ENCODE assay signal across 8 mouse cellular contexts in the genomic region with DNA sequence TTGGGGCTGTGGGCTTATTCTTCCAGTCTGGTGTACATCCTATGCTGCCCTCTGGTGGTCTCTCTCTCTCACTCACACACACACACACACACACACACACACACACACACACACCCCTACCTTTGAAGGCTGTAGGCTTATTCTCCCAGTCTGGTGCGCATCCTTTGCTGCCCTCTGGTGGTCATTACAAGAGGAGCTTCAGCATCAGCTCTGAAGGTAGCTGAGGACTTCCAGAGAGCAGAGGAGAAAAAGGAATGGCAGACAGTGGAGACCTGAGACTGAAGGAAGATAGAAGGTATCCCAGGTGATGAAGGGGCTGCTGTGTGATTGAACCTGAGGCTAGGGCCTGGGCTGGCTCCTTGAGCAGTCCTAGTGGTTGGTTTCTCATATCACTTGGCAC. TPM values are rescaled to one million over a fixed set of nuclear protein-coding genes. Genes with fewer than 3 reads are reported as not detected.
DNase-seq lines count a peak whose midpoint lies in the region; ATAC-seq and TF ChIP-seq lines count a peak whose summit lies in the region.

No protein-coding gene starts in this region.

- TF ChIP-seq CTCF in left cerebral cortex, adult 2 months (IDR thresholded peaks at IDR 0.05): peak; percentile 64
- peak; percentile 83 for TF ChIP-seq CTCF in forebrain, postnatal 0 days (IDR thresholded peaks at IDR 0.05; ENCODE audit: low read depth)

- H3K4me1 ChIP-seq in forebrain, postnatal 0 days (ENCODE audit: insufficient read depth): no peaks in the 10 kb centered on the region
- peaks cover 71% of the 10 kb centered on the region for H3K4me1 ChIP-seq in liver, embryonic 13.5 days (replicated peaks)

- H3K27ac ChIP-seq in left cerebral cortex, adult 2 months: no peak overlapping the region
- no peak overlapping the region for H3K27ac ChIP-seq in forebrain, postnatal 0 days (ENCODE audit: low read depth, low read length)
- H3K27ac ChIP-seq in liver, embryonic 13.5 days: peak overlapping the region; percentile 100

- no peaks in the 10 kb centered on the region for H3K9me3 ChIP-seq in forebrain, postnatal 0 days (ENCODE audit: low read length)
- H3K9me3 ChIP-seq in liver, embryonic 13.5 days (replicated peaks): no peaks in the 10 kb centered on the region

- peaks cover 1% of the 10 kb centered on the region; the same call in 1 of the 2 replicates for H3K36me3 ChIP-seq in forebrain, postnatal 0 days (ENCODE audit: insufficient read depth)
- peaks cover 22% of the 10 kb centered on the region for H3K36me3 ChIP-seq in liver, embryonic 13.5 days

- H3K4me2 ChIP-seq in forebrain, postnatal 0 days (ENCODE audit: low read depth): no peak overlapping the region
- peak overlapping the region; percentile 67 for H3K4me2 ChIP-seq in liver, embryonic 13.5 days

- intact Hi-C loops in left cerebral cortex, adult 2 months (cut with DNase I): no loop called here
- intact Hi-C loops in left cerebral cortex, postnatal 36 days (cut with DNase I): no loop called here

- no peaks in the 10 kb centered on the region for H3K27me3 ChIP-seq in forebrain, postnatal 0 days (ENCODE audit: insufficient read depth, low read length)
- H3K27me3 ChIP-seq in liver, embryonic 13.5 days: 0 out of 2 replicates have a peak, but pooled peaks cover 5% of the 10 kb centered on the region

- ATAC-seq in forebrain, postnatal 0 days: peak; percentile 30
- ATAC-seq in liver, embryonic 13.5 days (ENCODE audit: low read depth): peak; percentile 50

- DNase-seq in adrenal gland, postnatal 14 days: peak; percentile 79
- DNase-seq in adrenal gland, adult 2 months: no peak
- DNase-seq in left cerebral cortex, adult 2 months (ENCODE audit: extremely low spot score in 1 of 2, low spot score in 2 of 2): peak in 1 of 2 experiments; percentile 47
- DNase-seq in left cerebral cortex, postnatal 36 days (ENCODE audit: low spot score in 2 of 2): no peak
- DNase-seq in adipocyte (ENCODE audit: low spot score): peak; percentile 79
- DNase-seq in forebrain, postnatal 0 days: peak; percentile 52
- DNase-seq in liver, embryonic 13.5 days: peak; percentile 65
- DNase-seq in spleen, postnatal 4 days (ENCODE audit: low spot score in 2 of 2): peak; percentile 76 to 84

- WGBS in forebrain, postnatal 0 days: 64% methylated on average over 1 of the region's 1 CpGs
- 52% methylated on average over 1 of the region's 1 CpGs for WGBS in liver, embryonic 13.5 days (ENCODE audit: insufficient replicate concordance)

- no peak overlapping the region for H3K4me3 ChIP-seq in left cerebral cortex, adult 2 months
- H3K4me3 ChIP-seq in forebrain, postnatal 0 days (ENCODE audit: low read depth, low read length): no peak overlapping the region
- H3K4me3 ChIP-seq in liver, embryonic 13.5 days (replicated peaks): peak overlapping the region; percentile 40

- H3K9ac ChIP-seq in forebrain, postnatal 0 days: no peak overlapping the region
- H3K9ac ChIP-seq in liver, embryonic 13.5 days: peak overlapping the region; percentile 59

RNA-seq across cellular contexts. Expression of a gene that starts 14.1 kb away (rescaled TPM):
- 73.2 and 73.8 TPM in 2 replicates for total RNA-seq in adrenal gland, postnatal 14 days (2021)
- total RNA-seq in adrenal gland, adult 2 months (2021): 100 to 1,000 TPM in 1 of 2 experiments, 10 to 100 TPM in 1; 87.0 to 108 TPM
- 578 and 603 TPM in 2 replicates for polyA plus RNA-seq in adrenal gland, adult 2 months (2012; rRNA removed)
- total RNA-seq in left cerebral cortex, adult 2 months (2021): 10 to 100 TPM; 50.8 to 53.6 TPM
- total RNA-seq in left cerebral cortex, postnatal 36 days (2021): 10 to 100 TPM; 38.7 to 49.6 TPM
- 45.0 and 69.2 TPM in 2 replicates for total RNA-seq in forebrain, postnatal 0 days (2014; rRNA removed)
- 35.0 and 41.4 TPM in 2 replicates for polyA plus RNA-seq in forebrain, postnatal 0 days (2015; fragmentation: Nextera tagmentation; extraction: Ambion mirVana)
- polyA plus RNA-seq in liver, embryonic 13.5 days (2015; fragmentation: Nextera tagmentation; extraction: Ambion mirVana): 42.8 and 46.0 TPM in 2 replicates

RNA-seq across cellular contexts. Expression of a gene that starts 17.6 kb away (rescaled TPM):
- 53.9 and 60.2 TPM in 2 replicates for total RNA-seq in adrenal gland, postnatal 14 days (2021)
- 10 to 100 TPM; 18.1 to 33.1 TPM for total RNA-seq in adrenal gland, adult 2 months (2021)
- 24.4 and 33.4 TPM in 2 replicates for polyA plus RNA-seq in adrenal gland, adult 2 months (2012; rRNA removed)
- 1 to 10 TPM; 2.1 to 4.5 TPM for total RNA-seq in left cerebral cortex, adult 2 months (2021)
- total RNA-seq in left cerebral cortex, postnatal 36 days (2021): 1 to 10 TPM; 3.8 to 4.2 TPM
- total RNA-seq in forebrain, postnatal 0 days (2014; rRNA removed): 14.8 and 19.3 TPM in 2 replicates
- polyA plus RNA-seq in forebrain, postnatal 0 days (2015; fragmentation: Nextera tagmentation; extraction: Ambion mirVana): 14.1 and 14.9 TPM in 2 replicates
- 186 and 202 TPM in 2 replicates for polyA plus RNA-seq in liver, embryonic 13.5 days (2015; fragmentation: Nextera tagmentation; extraction: Ambion mirVana)

RNA-seq across cellular contexts. Expression of a gene that starts 41.3 kb away (rescaled TPM):
- 24.4 and 27.2 TPM in 2 replicates for total RNA-seq in adrenal gland, postnatal 14 days (2021)
- total RNA-seq in adrenal gland, adult 2 months (2021): 10 to 100 TPM; 24.2 to 78.2 TPM
- 263 and 360 TPM in 2 replicates for polyA plus RNA-seq in adrenal gland, adult 2 months (2012; rRNA removed)
- 100 to 1,000 TPM; 196 to 201 TPM for total RNA-seq in left cerebral cortex, adult 2 months (2021)
- total RNA-seq in left cerebral cortex, postnatal 36 days (2021): 100 to 1,000 TPM; 181 to 221 TPM
- 917 and 954 TPM in 2 replicates for total RNA-seq in forebrain, postnatal 0 days (2014; rRNA removed)
- polyA plus RNA-seq in forebrain, postnatal 0 days (2015; fragmentation: Nextera tagmentation; extraction: Ambion mirVana): 702 and 718 TPM in 2 replicates
- 2.3 and 2.9 TPM in 2 replicates for polyA plus RNA-seq in liver, embryonic 13.5 days (2015; fragmentation: Nextera tagmentation; extraction: Ambion mirVana)

Comparison
In these comparisons a context has a peak if more than half of its experiments do, and no peak if none do; other contexts are left out.
1. DNase-seq: peak in adrenal gland, postnatal 14 days (single experiment), adipocyte (single experiment), forebrain, postnatal 0 days (single experiment), liver, embryonic 13.5 days (single experiment) and spleen, postnatal 4 days (2 of 2); none in adrenal gland, adult 2 months (single experiment) and left cerebral cortex, postnatal 36 days (0 of 2).